7 mouse cellular contexts compared by ENCODE assay signal in genomic region chr17:90892327-90893259, GRCm38 (mm10).
DNase-seq lines count a peak whose midpoint lies in the region; ATAC-seq and TF ChIP-seq lines count a peak whose summit lies in the region.

No protein-coding gene starts in this region.

- ATAC-seq in heart, postnatal 0 days (ENCODE audit: insufficient read depth, low read depth), result peak; percentile 33; the same call in 1 of the 2 replicates
- ATAC-seq in kidney, embryonic 15.5 days (replicated peaks; ENCODE audit: low FRiP score), result no peak
- ATAC-seq in monocyte, adult 5-6 weeks (replicated peaks; ENCODE audit: insufficient number of reproducible peaks, low FRiP score, low TSS enrichment, poor library complexity, severe bottlenecking), result no peak

- no peaks in the 10 kb centered on the region for H3K9me3 ChIP-seq in heart, postnatal 0 days (replicated peaks; ENCODE audit: control insufficient read depth, low read length)
- no peaks in the 10 kb centered on the region for H3K9me3 ChIP-seq in kidney, embryonic 15.5 days (replicated peaks)

- H3K27ac ChIP-seq in cerebellum, adult 2 months (ENCODE audit: insufficient read depth, low read length), result peak overlapping the region; percentile 22; the same call in 1 of the 2 replicates
- H3K27ac ChIP-seq in heart, postnatal 0 days (ENCODE audit: low read depth), result no peak overlapping the region
- no peak overlapping the region for H3K27ac ChIP-seq in kidney, embryonic 15.5 days

- no peak for TF ChIP-seq CTCF in brain, embryonic 14.5 days (IDR thresholded peaks at IDR 0.05; ENCODE audit: borderline replicate concordance, extremely low read depth, insufficient read depth, insufficient read length)
- TF ChIP-seq CTCF in cerebellum, adult 2 months (IDR thresholded peaks at IDR 0.05; ENCODE audit: borderline replicate concordance, insufficient read depth, low read depth, low read length), result no peak
- no peak for TF ChIP-seq CTCF in heart, postnatal 0 days (IDR thresholded peaks at IDR 0.05; ENCODE audit: low read depth)

- WGBS in cerebellum, adult 2 months, result 52% methylated on average over 4 of the region's 4 CpGs
- 57% methylated on average over 4 of the region's 4 CpGs for WGBS in heart, postnatal 0 days
- WGBS in kidney, embryonic 15.5 days, result 66% methylated on average over 4 of the region's 4 CpGs

- intact Hi-C loops in left cerebral cortex, postnatal 4 days (cut with DNase I), result no loop called here

- no peak overlapping the region for H3K9ac ChIP-seq in heart, postnatal 0 days (replicated peaks; ENCODE audit: low read depth, low read length)
- no peak overlapping the region for H3K9ac ChIP-seq in kidney, embryonic 15.5 days

- no peaks in the 10 kb centered on the region for H3K27me3 ChIP-seq in cerebellum, adult 2 months (ENCODE audit: control insufficient read depth, insufficient read depth, low read length)
- no peaks in the 10 kb centered on the region for H3K27me3 ChIP-seq in heart, postnatal 0 days (ENCODE audit: control insufficient read depth, insufficient read depth, low read length)
- no peaks in the 10 kb centered on the region for H3K27me3 ChIP-seq in kidney, embryonic 15.5 days

- peaks cover 2% of the 10 kb centered on the region; the same call in 1 of the 2 replicates for H3K4me1 ChIP-seq in cerebellum, adult 2 months (ENCODE audit: control insufficient read depth, insufficient read depth, low read length)
- H3K4me1 ChIP-seq in heart, postnatal 0 days (ENCODE audit: control insufficient read depth, insufficient read depth), result no peaks in the 10 kb centered on the region
- no peaks in the 10 kb centered on the region for H3K4me1 ChIP-seq in kidney, embryonic 15.5 days

- no peaks in the 10 kb centered on the region for H3K36me3 ChIP-seq in heart, postnatal 0 days (replicated peaks; ENCODE audit: control insufficient read depth, insufficient read depth, low read length)
- H3K36me3 ChIP-seq in kidney, embryonic 15.5 days, result no peaks in the 10 kb centered on the region

- TF ChIP-seq EP300 in heart, postnatal 0 days (IDR thresholded peaks at IDR 0.05; ENCODE audit: low read depth), result no peak

- peak; percentile 96 for DNase-seq in brain, embryonic 14.5 days (ENCODE audit: low read depth)
- DNase-seq in cerebellum, adult 2 months, result peak; percentile 53 to 84
- DNase-seq in heart, postnatal 0 days (ENCODE audit: low spot score), result peak; percentile 28
- peak; percentile 33 for DNase-seq in left cerebral cortex, postnatal 4 days
- no peak for DNase-seq in adrenal gland, adult 2 months

- no peak overlapping the region for H3K4me3 ChIP-seq in cerebellum, adult 2 months (replicated peaks; ENCODE audit: insufficient read depth, low read depth, low read length)
- no peak overlapping the region for H3K4me3 ChIP-seq in heart, postnatal 0 days (ENCODE audit: low read depth, low read length)
- no peak overlapping the region for H3K4me3 ChIP-seq in kidney, embryonic 15.5 days (replicated peaks)

- no peak for TF ChIP-seq POLR2A in brain, embryonic 14.5 days (IDR thresholded peaks at IDR 0.05; ENCODE audit: borderline replicate concordance, extremely low read depth, insufficient read depth, insufficient read length, poor library complexity, severe bottlenecking)
- no peak for TF ChIP-seq POLR2A in cerebellum, adult 2 months (IDR thresholded peaks at IDR 0.05; ENCODE audit: borderline replicate concordance, insufficient read depth, low read length)

- H3K4me2 ChIP-seq in heart, postnatal 0 days (ENCODE audit: low read depth, low read length), result no peak overlapping the region
- H3K4me2 ChIP-seq in kidney, embryonic 15.5 days, result no peak overlapping the region
